Mouse (Mus musculus) ES-Bruce4 (cell line): ENCODE results near the gene Exoc4. TPM values are rescaled to one million over a fixed set of nuclear protein-coding genes. Genes with fewer than 3 reads are reported as not detected.

Source experiments
- H3K27ac ChIP-seq: 2 replicates; pipeline ENCODE4 v1.5.1; 2012; ENCODE audit warnings: low read length, inconsistent platforms; ENCODE audit not compliant: insufficient read depth
- H3K27me3 ChIP-seq: 2 replicates; pipeline ENCODE4 v1.6.1; 2012; ENCODE audit warnings: mild to moderate bottlenecking, low read length, inconsistent platforms; ENCODE audit not compliant: control insufficient read depth, poor library complexity, insufficient read depth, severe bottlenecking
- H3K36me3 ChIP-seq: 2 replicates; pipeline ENCODE4 v1.6.1; 2012; ENCODE audit warnings: inconsistent platforms, mild to moderate bottlenecking, low read length, moderate library complexity; ENCODE audit not compliant: control insufficient read depth, poor library complexity, insufficient read depth, severe bottlenecking
- H3K4me1 ChIP-seq: one replicate; pipeline ENCODE4 v1.8.1; 2011; ENCODE audit warnings: low read length; ENCODE audit not compliant: control insufficient read depth, insufficient read depth
- H3K4me3 ChIP-seq: 2 replicates; pipeline ENCODE4 v1.5.1; 2011; ENCODE audit warnings: low read depth, mild to moderate bottlenecking, low read length
- H3K9ac ChIP-seq: 2 replicates; pipeline ENCODE4 v1.6.1; 2012; ENCODE audit warnings: low read depth, mild to moderate bottlenecking, inconsistent platforms; ENCODE audit not compliant: poor library complexity, severe bottlenecking
- H3K9me3 ChIP-seq: replicated peaks from 2 replicates; pipeline ENCODE4 v1.6.1; 2012; ENCODE audit warnings: mild to moderate bottlenecking, low read length, inconsistent platforms; ENCODE audit not compliant: control insufficient read depth, poor library complexity, insufficient read depth, severe bottlenecking
- CTCF ChIP-seq: IDR thresholded peaks from one replicate; pipeline ENCODE4 v1.8.1; 2011; ENCODE audit warnings: low read depth, low read length
- EP300 ChIP-seq: IDR thresholded peaks from 2 replicates; pipeline ENCODE4 v1.6.1; 2011; ENCODE audit warnings: low read depth, low read length; ENCODE audit not compliant: insufficient read depth
- POLR2A ChIP-seq: IDR thresholded peaks from one replicate; pipeline ENCODE4 v1.8.1; 2011; ENCODE audit warnings: low read length; ENCODE audit not compliant: insufficient read depth
- polyA plus RNA-seq: library from polyadenylated mRNA; stranded (reverse); fragments of >200 nt; gene quantifications from 2 replicates; pipeline ENCODE4 v1.2.4, GENCODE M21; 2011; ENCODE audit warnings: low read depth; ENCODE audit not compliant: missing spikeins, insufficient read depth, insufficient read length

The Exoc4 gene
- polyA plus RNA-seq, 1 experiment, result 158 TPM

GRCm38 (mm10) chr6:33866901-33867580, 618.2 kb downstream of the Exoc4 start:
- H3K27ac ChIP-seq, result no peak overlapping the region
- TF ChIP-seq CTCF (no peak), EP300 (no peak), POLR2A (no peak)
- no peaks in the 10 kb centered on the region for H3K9me3 ChIP-seq
- H3K4me3 ChIP-seq, result no peak overlapping the region
- H3K4me1 ChIP-seq, result no peaks in the 10 kb centered on the region
- no peaks in the 10 kb centered on the region for H3K36me3 ChIP-seq
- H3K27me3 ChIP-seq, result no peaks in the 10 kb centered on the region
- H3K9ac ChIP-seq, result no peak overlapping the region

- no peak overlapping the region for H3K4me3 ChIP-seq
- H3K9ac ChIP-seq, result no peak overlapping the region
- H3K27me3 ChIP-seq, result no peaks in the 10 kb centered on the region
- H3K9me3 ChIP-seq, result no peaks in the 10 kb centered on the region
- H3K4me1 ChIP-seq, result no peaks in the 10 kb centered on the region
- TF ChIP-seq POLR2A (no peak), CTCF (no peak), EP300 (no peak)
- H3K36me3 ChIP-seq, result no peaks in the 10 kb centered on the region
- H3K27ac ChIP-seq, result no peak overlapping the region
Observed at GRCm38 (mm10) chr6:33869251-33869650, 620.4 kb downstream of the Exoc4 start.

- no peaks in the 10 kb centered on the region for H3K36me3 ChIP-seq
- H3K4me3 ChIP-seq, result no peak overlapping the region
- H3K27ac ChIP-seq, result peak overlapping the region; percentile 44; the same call in 1 of the 2 replicates
- no peaks in the 10 kb centered on the region for H3K4me1 ChIP-seq
- H3K27me3 ChIP-seq, result no peaks in the 10 kb centered on the region
- no peaks in the 10 kb centered on the region for H3K9me3 ChIP-seq
- TF ChIP-seq CTCF (no peak), POLR2A (no peak), EP300 (no peak)
- H3K9ac ChIP-seq, result no peak overlapping the region
Observed at GRCm38 (mm10) chr6:33870468-33871142, 621.7 kb downstream of the Exoc4 start.

GRCm38 (mm10) chr6:33871286-33871685, 622.4 kb downstream of the Exoc4 start:
- H3K9me3 ChIP-seq, result no peaks in the 10 kb centered on the region
- H3K36me3 ChIP-seq, result no peaks in the 10 kb centered on the region
- no peak overlapping the region for H3K4me3 ChIP-seq
- H3K27ac ChIP-seq, result 0 out of 2 replicates have a peak overlapping the region, but pooled peaks have one; percentile 51
- no peaks in the 10 kb centered on the region for H3K27me3 ChIP-seq
- TF ChIP-seq EP300, result no peak
- H3K9ac ChIP-seq, result no peak overlapping the region
- H3K4me1 ChIP-seq, result no peaks in the 10 kb centered on the region

DNA sequence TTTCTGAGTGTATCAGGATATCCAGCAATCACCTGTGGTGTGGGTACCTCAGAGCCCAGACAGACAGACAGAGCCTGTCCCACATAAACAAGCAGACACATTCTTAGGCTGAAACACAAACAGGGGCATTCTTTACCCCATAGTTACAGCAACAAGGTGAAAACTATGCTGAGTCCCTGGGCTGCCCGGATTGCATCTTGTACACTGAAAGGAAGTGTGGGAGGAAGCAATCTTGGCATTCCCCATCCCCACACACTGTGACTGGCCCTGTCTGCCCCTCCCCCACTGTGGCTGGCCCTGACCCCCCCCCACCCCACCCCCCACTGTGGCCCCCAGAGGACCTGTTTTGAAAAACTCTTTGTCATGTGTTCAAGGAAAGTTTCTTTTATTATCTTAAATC, 623.3 kb downstream of the Exoc4 start:
- Histone ChIP-seq H3K4me3 (no peak overlapping the region), H3K36me3 (no peaks in the 10 kb centered on the region), H3K27me3 (no peaks in the 10 kb centered on the region), H3K27ac (no peak overlapping the region), H3K4me1 (no peaks in the 10 kb centered on the region), H3K9ac (no peak overlapping the region), H3K9me3 (no peaks in the 10 kb centered on the region)
- TF ChIP-seq EP300 (no peak), CTCF (no peak), POLR2A (no peak)

DNA sequence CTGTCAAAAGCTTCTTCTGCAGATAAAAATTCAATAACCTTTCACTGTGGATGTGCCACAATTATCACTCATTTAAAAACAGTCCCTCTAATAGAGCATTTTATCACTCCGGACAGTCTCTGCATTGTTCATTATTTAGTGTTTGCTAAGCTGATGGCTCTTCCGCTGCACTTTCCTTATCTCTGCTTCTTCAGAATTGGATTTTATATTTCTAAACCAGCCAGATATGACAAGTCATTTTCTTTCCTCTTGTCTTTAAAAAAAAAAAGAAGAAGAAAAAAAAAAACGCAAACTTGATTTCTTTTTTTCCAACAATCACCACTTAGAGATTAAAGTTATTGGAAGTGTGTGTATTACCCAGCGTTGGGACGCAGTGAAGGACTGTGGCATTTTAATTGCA, 624.1 kb downstream of the Exoc4 start:
- no peak overlapping the region for H3K4me3 ChIP-seq
- TF ChIP-seq POLR2A (no peak), EP300 (no peak), CTCF (no peak)
- no peak overlapping the region for H3K9ac ChIP-seq
- no peaks in the 10 kb centered on the region for H3K36me3 ChIP-seq
- no peaks in the 10 kb centered on the region for H3K27me3 ChIP-seq
- no peaks in the 10 kb centered on the region for H3K9me3 ChIP-seq
- H3K27ac ChIP-seq, result no peak overlapping the region
- H3K4me1 ChIP-seq, result no peaks in the 10 kb centered on the region
